Mouse (Mus musculus): Measurements from ENCODE around the gene Fibcd1. TPM values are rescaled to one million over a fixed set of nuclear protein-coding genes. Genes with fewer than 3 reads are reported as not detected.

Gene Fibcd1
- polyA plus RNA-seq, 1 experiment from 2014 or later = 5.0 TPM

DNA sequence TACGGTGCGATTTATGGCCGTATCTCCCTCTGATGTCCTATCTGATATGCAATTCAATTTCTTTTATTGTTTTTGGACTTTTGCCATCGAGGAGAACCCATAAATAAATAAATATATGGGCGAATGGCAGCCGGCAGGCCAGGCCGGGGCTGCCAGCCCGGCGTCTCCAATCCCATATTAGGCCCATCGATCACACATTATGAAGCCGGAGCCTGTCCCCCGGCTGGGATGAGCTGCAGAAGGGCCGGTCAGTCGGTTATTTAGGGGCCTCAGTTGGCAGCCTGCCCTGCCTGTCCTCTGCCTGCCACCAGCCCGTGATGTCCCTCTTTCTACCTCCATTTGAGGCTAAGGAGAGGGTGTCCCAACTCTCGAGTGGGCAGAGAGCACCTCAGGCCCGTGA is 32.8 kb upstream of the Fibcd1 start:
- DNase-seq (ENCODE audit: low spot score) (no peak), ATAC-seq (ENCODE audit: low FRiP score) (no peak)
- no peaks in the 10 kb centered on the region for H3K9me3 ChIP-seq (ENCODE audit: control insufficient read depth, low read length)
- 73% methylated on average over 17 of the region's 17 CpGs for WGBS
- no peak overlapping the region for H3K4me2 ChIP-seq (replicated peaks)
- H3K9ac ChIP-seq = no peak overlapping the region
- no peak overlapping the region for H3K27ac ChIP-seq
- peaks cover 18% of the 10 kb centered on the region; the same call in 1 of the 2 replicates for H3K4me1 ChIP-seq (replicated peaks; ENCODE audit: control insufficient read depth, insufficient read depth, low read length)
- H3K36me3 ChIP-seq (replicated peaks; ENCODE audit: control insufficient read depth, insufficient read depth) = no peaks in the 10 kb centered on the region
- peaks cover 15% of the 10 kb centered on the region; the same call in 1 of the 2 replicates for H3K27me3 ChIP-seq (ENCODE audit: control insufficient read depth, insufficient read depth, low read length)
- no peak overlapping the region for H3K4me3 ChIP-seq (replicated peaks; ENCODE audit: low read length)

DNA sequence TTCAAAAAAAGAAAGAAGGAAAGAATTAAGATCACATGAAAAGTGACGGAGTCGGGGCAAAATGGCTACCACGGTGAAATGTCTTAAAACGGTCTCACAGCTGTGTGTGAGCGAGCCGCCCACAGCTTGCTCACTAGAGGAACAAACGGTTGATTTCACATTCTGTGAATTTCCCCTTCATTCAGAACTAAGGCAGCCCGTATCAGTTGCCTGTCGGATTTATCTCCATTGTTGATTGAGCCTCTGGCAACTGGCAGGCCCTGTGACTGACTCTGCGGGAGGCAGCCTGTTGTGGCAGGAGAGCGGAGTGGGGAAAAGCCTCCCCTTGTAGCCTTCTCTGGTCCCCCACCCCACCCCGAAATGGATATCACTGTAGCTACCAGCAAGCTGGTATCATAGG is 30.6 kb upstream of the Fibcd1 start:
- WGBS = 26% methylated on average over 12 of the region's 12 CpGs
- no peak overlapping the region for H3K9ac ChIP-seq
- H3K4me1 ChIP-seq (replicated peaks; ENCODE audit: control insufficient read depth, insufficient read depth, low read length) = peaks cover 18% of the 10 kb centered on the region; the same call in 1 of the 2 replicates
- H3K4me3 ChIP-seq (replicated peaks; ENCODE audit: low read length) = no peak overlapping the region
- no peaks in the 10 kb centered on the region for H3K36me3 ChIP-seq (replicated peaks; ENCODE audit: control insufficient read depth, insufficient read depth)
- H3K9me3 ChIP-seq (ENCODE audit: control insufficient read depth, low read length) = no peaks in the 10 kb centered on the region
- DNase-seq (ENCODE audit: low spot score) (peak; percentile 33), ATAC-seq (ENCODE audit: low FRiP score) (no peak)
- H3K27me3 ChIP-seq (ENCODE audit: control insufficient read depth, insufficient read depth, low read length) = peaks cover 6% of the 10 kb centered on the region; the same call in 1 of the 2 replicates
- no peak overlapping the region for H3K4me2 ChIP-seq (replicated peaks)
- H3K27ac ChIP-seq = no peak overlapping the region

DNA sequence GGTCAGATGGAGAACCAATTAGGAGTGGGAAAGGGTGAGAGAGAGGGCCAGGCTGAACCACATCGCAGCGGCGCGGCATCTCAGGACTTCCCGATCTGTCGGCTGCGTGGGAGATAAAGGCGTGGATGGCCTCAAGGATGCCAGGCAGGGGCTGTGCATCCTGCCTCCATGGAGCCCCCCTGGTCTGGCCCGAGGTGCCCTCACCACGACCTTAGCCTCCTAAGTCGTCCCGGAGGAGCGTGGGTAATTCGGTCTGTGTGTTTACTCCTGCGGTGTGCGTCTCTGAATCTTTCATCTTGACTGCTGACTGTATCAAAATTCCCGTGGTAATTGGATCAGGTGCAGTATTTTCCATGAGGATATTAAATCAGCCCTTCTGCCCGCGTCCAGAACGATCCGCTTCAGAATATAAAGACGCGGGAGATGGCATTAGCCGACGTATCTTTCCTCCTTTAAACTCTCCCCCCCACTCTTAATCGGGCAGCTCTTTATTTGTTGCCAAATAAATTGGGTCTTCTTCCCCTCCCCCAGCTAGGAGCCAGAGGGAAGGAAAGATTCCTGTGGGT is 28.6 kb upstream of the Fibcd1 start:
- H3K36me3 ChIP-seq (replicated peaks; ENCODE audit: control insufficient read depth, insufficient read depth) = no peaks in the 10 kb centered on the region
- peaks cover 12% of the 10 kb centered on the region; the same call in 1 of the 2 replicates for H3K4me1 ChIP-seq (replicated peaks; ENCODE audit: control insufficient read depth, insufficient read depth, low read length)
- no peak overlapping the region for H3K4me3 ChIP-seq (replicated peaks; ENCODE audit: low read length)
- H3K9me3 ChIP-seq (ENCODE audit: control insufficient read depth, low read length) = no peaks in the 10 kb centered on the region
- DNase-seq (ENCODE audit: low spot score) (no peak), ATAC-seq (ENCODE audit: low FRiP score) (peak; percentile 21; the same call in 1 of the 2 replicates)
- H3K27me3 ChIP-seq (ENCODE audit: control insufficient read depth, insufficient read depth, low read length) = no peaks in the 10 kb centered on the region
- H3K4me2 ChIP-seq (replicated peaks) = peak overlapping the region; percentile 21; the same call in 1 of the 2 replicates
- no peak overlapping the region for H3K27ac ChIP-seq
- H3K9ac ChIP-seq = no peak overlapping the region
- 37% methylated on average over 26 of the region's 26 CpGs for WGBS

DNA sequence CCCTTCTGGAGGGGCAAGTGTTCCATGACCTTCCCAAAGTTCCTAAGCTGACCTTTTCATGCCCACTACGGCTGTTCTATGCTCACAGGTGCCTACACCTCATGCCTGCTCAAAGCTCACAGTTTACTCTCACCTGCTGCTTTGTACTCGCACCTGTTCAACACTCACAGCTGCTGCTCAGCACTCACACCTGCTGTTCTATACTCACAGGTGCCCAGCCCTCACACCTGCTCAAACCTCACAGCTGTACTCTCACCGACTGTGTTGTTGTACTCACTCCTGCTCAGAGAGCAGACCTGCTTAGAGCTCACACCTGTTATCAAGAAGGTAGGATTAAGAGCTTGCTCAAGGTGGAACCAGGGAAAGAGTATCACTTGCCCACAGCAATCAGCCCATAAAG is 24.9 kb upstream of the Fibcd1 start:
- Histone ChIP-seq H3K27ac (no peak overlapping the region), H3K27me3 (ENCODE audit: control insufficient read depth, insufficient read depth, low read length) (no peaks in the 10 kb centered on the region), H3K36me3 (replicated peaks; ENCODE audit: control insufficient read depth, insufficient read depth) (no peaks in the 10 kb centered on the region), H3K4me1 (replicated peaks; ENCODE audit: control insufficient read depth, insufficient read depth, low read length) (peaks cover 11% of the 10 kb centered on the region), H3K9me3 (ENCODE audit: control insufficient read depth, low read length) (no peaks in the 10 kb centered on the region), H3K4me3 (replicated peaks; ENCODE audit: low read length) (no peak overlapping the region), H3K4me2 (replicated peaks) (no peak overlapping the region), H3K9ac (no peak overlapping the region)
- WGBS = 88% methylated on average over 3 of the region's 3 CpGs
- ATAC-seq (ENCODE audit: low FRiP score) = no peak
- DNase-seq (ENCODE audit: low spot score) = no peak

DNA sequence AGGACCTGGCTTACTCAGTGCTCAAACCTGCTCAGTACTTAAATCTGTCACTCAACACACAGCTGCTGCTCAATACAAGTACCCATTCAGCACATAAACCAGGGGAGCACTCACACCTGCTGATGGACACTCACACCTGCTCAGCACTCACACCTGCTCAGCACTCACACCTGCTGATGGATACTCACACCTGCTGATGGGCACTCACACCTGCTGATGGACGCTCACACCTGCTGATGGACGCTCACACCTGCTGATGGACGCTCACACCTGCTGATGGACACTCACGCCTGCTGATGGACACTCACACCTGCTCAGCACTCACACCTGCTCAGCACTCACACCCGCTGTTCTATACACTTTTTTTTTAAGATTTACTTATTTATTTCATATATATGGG is 23.9 kb upstream of the Fibcd1 start:
- H3K4me1 ChIP-seq (replicated peaks; ENCODE audit: control insufficient read depth, insufficient read depth, low read length) = peaks cover 14% of the 10 kb centered on the region
- no peak overlapping the region for H3K9ac ChIP-seq
- no peak overlapping the region for H3K4me2 ChIP-seq (replicated peaks)
- no peaks in the 10 kb centered on the region for H3K9me3 ChIP-seq (ENCODE audit: control insufficient read depth, low read length)
- DNase-seq (ENCODE audit: low spot score) (no peak), ATAC-seq (ENCODE audit: low FRiP score) (no peak)
- no peak overlapping the region for H3K4me3 ChIP-seq (replicated peaks; ENCODE audit: low read length)
- H3K36me3 ChIP-seq (replicated peaks; ENCODE audit: control insufficient read depth, insufficient read depth) = no peaks in the 10 kb centered on the region
- 94% methylated on average over 5 of the region's 5 CpGs for WGBS
- H3K27ac ChIP-seq = no peak overlapping the region
- H3K27me3 ChIP-seq (ENCODE audit: control insufficient read depth, insufficient read depth, low read length) = no peaks in the 10 kb centered on the region

DNA sequence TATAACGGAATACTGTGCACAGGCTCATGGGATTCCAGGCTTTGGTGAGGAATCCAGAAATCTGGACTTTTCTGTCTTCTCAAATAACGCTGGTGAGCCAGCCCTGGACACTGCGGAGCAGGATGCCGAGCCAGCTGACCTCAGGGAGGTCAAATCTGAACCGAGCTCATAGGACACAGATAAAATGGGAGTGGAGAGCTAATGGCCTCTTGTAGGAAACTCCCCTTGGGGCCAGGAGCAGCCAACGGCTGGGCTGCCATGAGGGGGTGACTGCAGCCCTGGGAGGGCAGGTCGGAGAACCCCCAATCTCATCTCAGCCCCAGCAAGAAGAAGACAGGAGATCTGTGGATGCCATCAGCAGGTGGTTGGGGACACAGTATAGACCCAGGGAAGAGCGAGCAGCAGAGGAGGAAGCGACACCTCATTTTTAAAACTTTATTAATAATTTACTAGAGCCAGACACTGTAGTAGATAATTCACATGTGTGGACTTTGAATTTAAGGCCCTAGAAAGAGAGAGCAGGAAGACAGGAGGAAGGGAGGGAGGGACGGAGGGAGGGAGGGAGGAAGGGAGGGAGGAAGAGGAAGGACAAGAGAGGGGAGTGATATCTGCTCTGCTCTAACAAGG is 22.8 kb upstream of the Fibcd1 start:
- Histone ChIP-seq H3K27me3 (ENCODE audit: control insufficient read depth, insufficient read depth, low read length) (no peaks in the 10 kb centered on the region), H3K4me3 (replicated peaks; ENCODE audit: low read length) (no peak overlapping the region), H3K4me2 (replicated peaks) (no peak overlapping the region), H3K9me3 (ENCODE audit: control insufficient read depth, low read length) (no peaks in the 10 kb centered on the region), H3K9ac (no peak overlapping the region), H3K27ac (no peak overlapping the region), H3K4me1 (replicated peaks; ENCODE audit: control insufficient read depth, insufficient read depth, low read length) (peaks cover 9% of the 10 kb centered on the region), H3K36me3 (replicated peaks; ENCODE audit: control insufficient read depth, insufficient read depth) (no peaks in the 10 kb centered on the region)
- ATAC-seq (ENCODE audit: low FRiP score) (no peak), DNase-seq (ENCODE audit: low spot score) (no peak)
- WGBS = 71% methylated on average over 10 of the region's 10 CpGs

DNA sequence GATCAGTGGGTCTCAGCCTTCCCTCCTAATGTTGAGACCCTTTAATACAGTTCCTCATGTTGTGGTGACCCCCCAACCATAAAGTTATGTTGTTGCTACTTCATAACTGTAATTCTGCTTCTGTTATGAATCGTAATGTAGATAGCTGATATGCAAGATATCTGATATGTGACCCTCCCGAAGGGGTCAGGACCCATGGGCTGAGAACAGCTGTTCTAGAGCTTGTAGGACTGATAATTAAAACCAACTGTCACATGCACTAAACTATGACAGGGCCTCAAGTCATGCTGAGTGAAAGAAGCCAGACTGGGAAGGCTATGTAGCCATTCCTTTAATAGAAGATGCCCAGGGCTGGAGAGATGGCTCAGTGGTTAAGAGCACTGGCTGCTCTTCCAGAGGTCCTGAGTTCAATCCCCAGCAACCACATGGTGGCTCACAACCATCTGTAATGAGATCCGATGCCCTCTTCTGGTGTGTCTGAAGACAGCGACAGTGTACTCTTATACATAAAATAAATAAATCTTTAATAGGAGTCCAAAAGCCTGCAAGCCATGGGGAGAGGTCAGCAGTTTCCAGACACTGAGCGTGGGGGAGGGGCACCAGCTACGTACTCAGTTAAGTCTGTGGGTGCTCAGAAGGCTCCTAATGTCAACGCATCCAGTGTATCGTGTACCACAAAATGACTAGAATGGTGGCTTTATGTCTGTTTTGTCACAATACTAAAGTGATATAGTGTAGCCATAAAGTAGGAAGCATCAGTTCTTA is 22.1 kb upstream of the Fibcd1 start:
- no peak for ATAC-seq (ENCODE audit: low FRiP score)
- no peaks in the 10 kb centered on the region for H3K9me3 ChIP-seq (ENCODE audit: control insufficient read depth, low read length)
- no peak for DNase-seq (ENCODE audit: low spot score)
- H3K36me3 ChIP-seq (replicated peaks; ENCODE audit: control insufficient read depth, insufficient read depth) = no peaks in the 10 kb centered on the region
- H3K27me3 ChIP-seq (ENCODE audit: control insufficient read depth, insufficient read depth, low read length) = no peaks in the 10 kb centered on the region
- peaks cover 9% of the 10 kb centered on the region for H3K4me1 ChIP-seq (replicated peaks; ENCODE audit: control insufficient read depth, insufficient read depth, low read length)
- H3K4me3 ChIP-seq (replicated peaks; ENCODE audit: low read length) = no peak overlapping the region
- H3K4me2 ChIP-seq (replicated peaks) = no peak overlapping the region
- H3K27ac ChIP-seq = no peak overlapping the region
- 87% methylated on average over 8 of the region's 8 CpGs for WGBS
- no peak overlapping the region for H3K9ac ChIP-seq

DNA sequence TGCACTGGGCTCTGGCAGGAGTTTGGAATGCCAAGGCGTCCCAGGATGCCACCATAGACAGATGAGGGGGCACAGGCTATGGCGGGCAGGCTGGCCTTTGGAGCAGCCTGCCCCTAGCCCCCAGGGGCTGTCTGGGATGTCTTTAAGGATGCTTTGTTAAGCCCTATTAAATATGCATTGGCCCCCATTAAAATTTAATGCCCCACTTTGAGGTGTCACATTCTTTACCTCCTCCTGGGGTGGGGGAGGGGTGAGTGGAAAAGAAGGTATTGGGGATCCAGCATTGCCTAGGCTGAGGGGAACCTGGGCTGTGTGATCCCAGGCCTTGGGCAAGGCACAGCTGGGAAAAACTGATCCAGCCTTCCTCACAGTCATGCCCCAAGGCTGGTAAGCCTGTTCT is 20.0 kb upstream of the Fibcd1 start:
- DNase-seq (ENCODE audit: low spot score) (no peak), ATAC-seq (ENCODE audit: low FRiP score) (no peak)
- H3K4me3 ChIP-seq (replicated peaks; ENCODE audit: low read length) = no peak overlapping the region
- no peaks in the 10 kb centered on the region for H3K9me3 ChIP-seq (ENCODE audit: control insufficient read depth, low read length)
- peaks cover 9% of the 10 kb centered on the region for H3K4me1 ChIP-seq (replicated peaks; ENCODE audit: control insufficient read depth, insufficient read depth, low read length)
- no peak overlapping the region for H3K4me2 ChIP-seq (replicated peaks)
- H3K27ac ChIP-seq = peak overlapping the region; percentile 51; the same call in 1 of the 2 replicates
- WGBS = 8% methylated on average over 2 of the region's 2 CpGs
- no peaks in the 10 kb centered on the region for H3K36me3 ChIP-seq (replicated peaks; ENCODE audit: control insufficient read depth, insufficient read depth)
- no peak overlapping the region for H3K9ac ChIP-seq
- no peaks in the 10 kb centered on the region for H3K27me3 ChIP-seq (ENCODE audit: control insufficient read depth, insufficient read depth, low read length)

DNA sequence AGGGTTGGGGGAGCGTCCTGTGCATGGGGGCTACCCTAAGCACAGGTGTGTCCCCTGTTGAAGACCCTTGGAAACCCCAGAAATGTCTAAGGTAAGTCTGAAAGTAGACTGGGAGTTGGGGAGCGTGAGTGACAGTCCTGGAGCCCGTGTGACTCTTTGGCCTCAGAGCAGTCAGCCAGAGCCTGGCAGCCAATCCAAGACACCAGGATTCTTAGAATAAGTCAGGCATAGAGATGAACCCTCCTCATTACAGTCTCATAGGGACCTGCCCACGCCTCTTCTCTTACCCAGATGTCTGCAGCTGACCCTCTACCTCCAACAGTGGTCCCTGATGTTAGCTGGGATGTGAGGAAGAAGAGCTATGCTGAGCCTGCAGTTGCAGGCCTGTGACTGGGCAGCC is 19.5 kb upstream of the Fibcd1 start:
- H3K27ac ChIP-seq = peak overlapping the region; percentile 51; the same call in 1 of the 2 replicates
- no peaks in the 10 kb centered on the region for H3K27me3 ChIP-seq (ENCODE audit: control insufficient read depth, insufficient read depth, low read length)
- 63% methylated on average over 4 of the region's 4 CpGs for WGBS
- H3K4me1 ChIP-seq (replicated peaks; ENCODE audit: control insufficient read depth, insufficient read depth, low read length) = peaks cover 9% of the 10 kb centered on the region
- no peak overlapping the region for H3K9ac ChIP-seq
- no peaks in the 10 kb centered on the region for H3K36me3 ChIP-seq (replicated peaks; ENCODE audit: control insufficient read depth, insufficient read depth)
- no peak for ATAC-seq (ENCODE audit: low FRiP score)
- DNase-seq (ENCODE audit: low spot score) = no peak
- no peak overlapping the region for H3K4me3 ChIP-seq (replicated peaks; ENCODE audit: low read length)
- no peaks in the 10 kb centered on the region for H3K9me3 ChIP-seq (ENCODE audit: control insufficient read depth, low read length)
- H3K4me2 ChIP-seq (replicated peaks) = no peak overlapping the region
